Mouse (Mus musculus) megakaryocyte, embryonic 14.5 days (primary cell): ENCODE results near the gene Upb1.

Experiments used
- FLI1 ChIP-seq: IDR thresholded peaks from 2 replicates; pipeline ENCODE4 v1.6.1; 2012; ENCODE audit warnings: low read length, inconsistent platforms, mixed read lengths
- GATA1 ChIP-seq: IDR thresholded peaks from 3 replicates; pipeline ENCODE4 v1.6.1; 2012; ENCODE audit warnings: mixed read lengths, low read length, inconsistent platforms, borderline replicate concordance

- no peak for TF ChIP-seq GATA1
- TF ChIP-seq FLI1 = no peak
Observed at GRCm38 (mm10) chr10:75390156-75390555, 10.8 kb upstream of the Upb1 start.
